ENCODE assay signal across 1 mouse cellular context in the genomic region with DNA sequence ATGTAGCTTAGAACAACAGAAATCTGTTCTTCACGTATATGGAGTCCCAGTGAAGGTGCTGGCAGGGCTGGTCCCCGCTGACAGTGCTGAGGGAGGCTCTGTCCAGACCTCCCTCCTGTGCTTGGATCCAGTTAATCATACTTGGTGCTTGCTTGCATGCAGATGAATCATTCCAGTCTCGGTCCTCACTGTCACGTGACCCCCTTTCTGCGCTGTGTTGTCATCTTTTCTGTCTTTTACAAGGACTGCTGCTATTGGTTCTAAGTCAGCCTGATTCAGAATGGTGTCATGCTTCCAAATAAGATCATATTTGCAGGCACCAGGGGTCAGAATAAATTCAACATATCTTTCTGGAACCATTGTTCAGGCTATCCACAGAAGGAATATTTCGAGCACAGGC.
TF ChIP-seq lines count a peak whose summit lies in the region.

No protein-coding gene starts in this region.

TF ChIP-seq in CH12.LX, 34 proteins besides CTCF, POLR2A, EP300 and RAD21 (continued from another document):
- TF ChIP-seq MXI1 (IDR thresholded peaks at IDR 0.05; ENCODE audit: low read depth, low read length) (no peak), IRF4 (IDR thresholded peaks at IDR 0.05; ENCODE audit: low read depth, low read length) (no peak), MAFK (IDR thresholded peaks at IDR 0.05; ENCODE audit: insufficient replicate concordance, low read length) (no peak), MEF2A (IDR thresholded peaks at IDR 0.05; ENCODE audit: borderline replicate concordance, low read depth, low read length) (no peak), ZNF384 (IDR thresholded peaks at IDR 0.05; ENCODE audit: low read depth, low read length) (no peak), MAX (IDR thresholded peaks at IDR 0.05; ENCODE audit: low read length) (no peak), BHLHE40 (IDR thresholded peaks at IDR 0.05; ENCODE audit: low read depth, low read length) (0 out of 2 replicates have a peak, but pooled peaks have one; percentile 26), NELFE (IDR thresholded peaks at IDR 0.05; ENCODE audit: low read depth, low read length) (no peak), USF1 (IDR thresholded peaks at IDR 0.05; ENCODE audit: low read depth, low read length) (peak; percentile 30), GABPA (IDR thresholded peaks at IDR 0.05; ENCODE audit: insufficient replicate concordance, low read depth, low read length) (no peak)
